Mouse (Mus musculus) right cerebral cortex, postnatal 4 days (tissue): ENCODE measurements at regions not wholly inside any gene's neighbourhood (a gene's known extent, or its start where the extent isn't known, plus 50 kb on each side); places are given as distances from the start of the nearest gene placed in this dataset.
"Not testable (repeated sequence)": the region's sequence is repeated elsewhere in the genome, so short reads cannot be mapped to it uniquely, and the experiment has no call there.

Experiments used
- DNase-seq: peaks from one replicate; pipeline ENCODE4 v3.0.0-alpha.2; 2022

DNA sequence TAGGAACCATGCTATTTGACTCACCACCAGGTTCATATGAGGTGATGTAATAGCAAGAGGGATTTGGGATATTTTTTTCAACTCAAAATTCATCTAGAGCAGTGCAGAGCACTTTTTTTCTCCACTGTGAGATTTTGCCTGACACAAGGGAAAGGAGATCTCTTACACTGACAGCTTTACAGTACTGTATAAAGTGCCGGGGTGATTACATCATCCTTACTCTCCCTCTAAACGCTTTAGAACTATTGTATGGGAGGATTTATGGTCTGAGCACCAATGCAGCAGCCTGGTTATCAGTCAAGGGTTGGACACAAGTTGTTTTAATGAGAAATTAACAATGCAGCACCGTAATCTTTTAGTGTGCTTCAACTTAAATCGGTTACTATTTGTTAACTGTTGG lies 196.5 kb downstream of the Bmp2 start:
- DNase-seq, result no peak

DNA sequence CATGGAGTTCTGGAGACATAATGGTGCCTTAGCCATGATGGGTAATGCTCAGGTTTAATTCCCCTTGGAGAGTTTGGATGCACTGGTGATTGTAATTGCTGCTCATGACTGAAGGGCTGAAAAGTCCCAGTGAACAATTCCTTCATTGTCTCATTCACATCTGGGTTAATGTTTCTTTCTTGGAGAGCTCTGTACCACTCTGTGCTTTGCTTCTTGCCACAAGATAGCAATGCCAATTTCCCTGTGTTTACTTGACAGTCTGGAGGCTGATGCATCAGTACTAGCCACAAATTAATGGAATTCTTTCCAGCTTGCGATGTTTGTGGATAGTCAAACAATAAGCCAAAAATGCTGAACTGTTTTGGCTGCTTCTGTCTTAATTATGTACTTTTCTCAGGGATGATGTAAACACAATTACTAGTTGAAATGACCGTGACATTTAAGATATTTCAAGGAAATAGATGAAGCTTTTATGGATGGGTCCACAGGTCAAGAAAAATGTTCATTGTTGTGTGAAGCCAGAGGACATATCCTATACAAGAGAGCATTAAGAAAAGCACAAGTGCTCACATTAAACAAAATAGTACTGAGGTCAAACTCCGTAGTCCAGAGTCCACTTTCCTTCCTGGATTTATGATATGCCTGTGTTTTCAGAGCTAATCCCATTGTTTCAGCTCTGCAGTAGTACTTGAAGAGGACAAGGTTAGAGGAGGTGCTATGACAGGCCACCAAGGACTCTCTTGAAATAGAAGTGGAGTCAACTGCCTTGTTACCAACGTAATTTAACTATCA lies 198.1 kb downstream of the Bmp2 start:
- no peak for DNase-seq

DNA sequence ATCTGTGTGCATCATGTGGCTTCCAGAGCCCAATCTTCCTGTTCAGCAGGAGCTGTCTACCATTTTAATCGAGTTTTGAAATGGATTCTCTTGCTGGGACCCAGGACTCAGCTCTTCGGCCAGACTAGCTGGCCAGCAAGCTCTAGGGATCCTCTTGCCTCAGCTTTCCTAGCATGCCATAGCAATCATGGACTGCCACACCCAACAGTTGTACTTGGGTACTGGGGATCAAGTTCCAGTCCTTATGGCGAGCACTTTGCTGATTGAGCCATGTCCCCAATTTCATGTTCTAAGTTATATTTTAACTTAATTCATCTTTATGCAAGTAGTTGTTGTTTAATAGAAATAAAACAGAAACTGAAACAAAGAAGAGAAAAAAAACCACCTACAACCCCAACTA lies 202.1 kb downstream of the Bmp2 start:
- no peak for DNase-seq

DNA sequence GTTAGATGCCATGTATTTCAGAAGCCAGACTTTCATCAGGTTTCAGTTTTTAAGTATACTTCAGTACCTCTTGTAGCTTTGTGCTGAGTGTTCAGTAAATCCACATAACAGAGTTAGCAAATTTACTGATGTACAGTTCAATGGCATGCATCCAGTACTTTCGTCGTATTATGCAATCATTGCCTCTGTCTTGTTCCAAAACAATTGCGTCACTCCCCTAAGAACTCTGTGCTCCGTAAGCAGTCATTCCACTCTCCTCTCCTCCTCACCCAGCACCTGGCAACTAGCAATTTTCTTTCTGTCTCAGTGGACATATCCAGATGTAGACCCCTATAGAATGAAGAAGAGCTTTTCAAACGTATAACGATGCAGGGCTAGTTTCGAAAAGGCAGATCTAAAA lies 209.5 kb downstream of the Bmp2 start:
- no peak for DNase-seq

DNA sequence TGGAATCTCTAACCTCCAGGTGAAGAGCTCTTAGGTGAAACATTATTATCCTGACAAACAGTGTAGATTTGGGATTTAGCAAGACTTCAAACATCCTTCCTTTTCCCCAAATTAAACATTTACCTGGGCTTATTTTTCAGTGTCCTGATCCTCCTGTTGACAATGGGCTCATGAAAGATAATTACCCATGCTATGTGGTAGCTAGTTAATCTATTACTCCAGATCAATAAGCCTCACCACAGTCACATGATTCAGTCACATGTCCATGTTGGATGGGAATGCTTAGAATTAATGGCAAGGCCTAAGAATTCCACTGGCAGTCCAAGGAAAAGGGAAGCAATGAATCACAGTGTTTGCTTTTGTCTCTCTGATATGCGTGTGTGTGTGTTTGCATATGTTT lies 216.6 kb downstream of the Bmp2 start:
- DNase-seq, result no peak

DNA sequence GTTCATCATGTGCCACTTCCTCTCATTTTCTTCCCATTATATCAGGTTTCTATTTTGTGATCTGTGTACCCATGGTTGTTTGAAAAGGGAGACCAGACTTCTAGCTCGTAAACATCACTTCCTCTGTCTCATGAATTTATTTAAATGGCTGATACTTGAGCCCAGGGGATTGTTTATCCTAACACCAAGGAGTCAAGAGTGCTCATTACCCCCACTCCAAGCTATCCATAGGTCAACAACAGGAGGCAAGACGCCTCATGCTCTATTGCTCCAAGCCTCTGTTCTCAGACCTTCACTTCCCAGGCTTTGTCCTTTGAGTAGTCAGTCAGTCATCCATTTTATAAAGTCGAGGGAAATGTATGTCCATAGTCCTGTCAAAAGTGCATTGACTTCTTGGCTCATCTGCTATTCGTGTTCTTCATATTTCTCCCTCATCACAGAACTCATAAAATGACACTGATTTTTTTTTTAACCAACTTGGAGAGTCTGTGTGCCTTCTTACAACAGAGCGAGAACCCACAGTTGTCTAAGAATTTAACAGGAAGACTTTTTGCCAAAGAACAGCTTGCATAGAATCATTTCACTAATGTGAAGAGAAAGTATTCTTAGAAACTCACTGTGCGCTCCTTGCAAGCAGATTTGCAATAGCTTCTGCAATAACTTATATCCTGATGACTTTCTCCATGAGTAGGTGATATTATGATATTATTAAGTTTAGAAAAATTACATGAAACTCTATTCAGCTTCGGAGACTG lies 231.8 kb downstream of the Bmp2 start:
- DNase-seq, result no peak

DNA sequence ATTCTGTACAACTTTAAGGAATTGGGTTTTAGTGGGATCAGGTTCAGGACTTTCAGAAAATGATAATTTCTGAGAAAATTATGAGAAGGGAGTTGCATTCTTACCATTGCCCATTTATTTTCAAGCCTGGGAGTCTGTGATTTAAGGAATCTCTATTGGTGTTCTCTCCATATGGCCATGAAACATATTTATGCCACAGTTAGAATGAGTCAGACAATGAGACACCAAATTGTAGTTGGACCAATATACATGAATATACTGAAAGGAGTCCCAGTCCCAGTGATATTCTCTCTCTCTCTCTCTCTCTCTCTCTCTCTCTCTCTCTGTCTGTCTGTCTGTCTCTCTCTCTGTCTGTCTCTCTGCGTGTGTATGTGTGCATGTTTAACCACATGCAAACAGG lies 239.1 kb downstream of the Bmp2 start:
- no peak for DNase-seq

DNA sequence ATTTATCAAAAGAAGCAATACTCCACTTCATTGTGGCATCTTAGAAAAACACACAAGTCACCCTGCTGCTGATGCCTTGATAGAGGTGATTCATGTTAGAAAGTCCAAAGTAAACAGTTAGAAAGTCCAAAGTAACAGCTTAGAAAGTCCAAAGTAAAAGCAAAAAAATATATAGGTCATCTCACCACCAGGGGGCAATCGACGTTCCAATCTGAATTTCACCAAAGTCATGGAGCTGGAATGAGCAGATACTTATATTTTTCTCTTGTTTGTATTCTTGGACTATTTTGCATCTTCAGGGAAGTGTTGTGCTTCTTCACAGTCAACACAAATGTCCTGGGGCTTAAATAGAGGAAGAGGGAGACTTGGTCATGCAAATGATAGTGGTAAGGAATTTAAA lies 241.3 kb downstream of the Bmp2 start:
- DNase-seq, result peak; percentile 33

DNA sequence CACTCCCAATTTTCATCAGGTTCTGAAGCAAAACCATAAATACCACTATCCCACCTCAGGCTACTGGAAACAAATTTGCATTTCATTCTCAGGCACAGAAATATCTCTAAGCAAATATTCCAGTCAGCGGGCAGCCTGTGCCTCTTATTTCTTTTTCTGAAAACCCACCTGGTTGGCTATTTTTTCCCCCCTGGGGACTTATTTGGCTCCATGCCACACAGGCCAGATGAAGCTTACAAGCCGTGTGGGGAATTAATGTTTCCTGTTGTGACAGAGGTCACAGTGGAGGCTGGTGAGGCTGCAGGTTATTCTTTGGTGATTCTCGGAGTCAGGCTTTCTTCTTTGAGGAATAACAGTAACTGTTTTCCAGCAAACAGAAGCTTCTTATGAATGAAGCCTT lies 250.7 kb downstream of the Bmp2 start:
- no peak for DNase-seq

DNA sequence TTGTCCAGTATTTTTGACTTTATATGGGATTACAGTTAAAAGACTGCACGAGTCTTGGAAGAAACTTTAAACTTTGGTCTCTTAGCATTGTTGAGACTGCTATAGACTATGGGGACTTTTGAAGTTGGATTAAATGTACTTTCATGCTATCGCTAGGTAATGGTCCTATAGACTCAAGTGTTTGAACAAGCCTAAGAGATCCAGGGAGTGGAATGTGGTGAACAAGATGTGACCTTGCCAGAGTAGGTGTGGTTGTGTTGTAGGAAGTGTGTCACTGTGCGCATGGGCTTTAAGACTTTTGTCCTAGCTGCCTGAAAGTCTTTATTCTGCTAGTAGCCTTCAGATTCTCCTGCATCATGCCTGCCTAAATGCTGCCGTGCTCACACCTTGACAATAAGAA lies 269.5 kb downstream of the Bmp2 start:
- DNase-seq, result no peak

DNA sequence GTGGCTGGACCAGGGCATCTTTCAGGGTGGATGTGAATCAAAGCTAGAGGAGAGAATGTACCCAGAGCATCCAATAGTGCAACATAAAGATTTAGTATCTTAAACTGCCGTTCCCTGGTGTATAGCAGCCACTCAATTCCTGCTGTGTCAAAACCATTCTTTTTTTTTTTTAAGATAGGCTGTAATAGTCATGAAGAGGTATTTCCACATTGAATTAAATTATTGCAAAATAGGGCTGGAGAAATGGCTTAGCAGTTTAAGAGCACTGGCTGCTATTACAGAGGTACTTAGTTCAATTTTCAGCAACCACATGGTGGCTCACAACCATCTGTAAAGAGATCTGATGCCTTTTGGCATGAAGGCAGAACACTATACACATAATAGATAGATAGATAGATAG lies 277.4 kb downstream of the Bmp2 start:
- no peak for DNase-seq

DNA sequence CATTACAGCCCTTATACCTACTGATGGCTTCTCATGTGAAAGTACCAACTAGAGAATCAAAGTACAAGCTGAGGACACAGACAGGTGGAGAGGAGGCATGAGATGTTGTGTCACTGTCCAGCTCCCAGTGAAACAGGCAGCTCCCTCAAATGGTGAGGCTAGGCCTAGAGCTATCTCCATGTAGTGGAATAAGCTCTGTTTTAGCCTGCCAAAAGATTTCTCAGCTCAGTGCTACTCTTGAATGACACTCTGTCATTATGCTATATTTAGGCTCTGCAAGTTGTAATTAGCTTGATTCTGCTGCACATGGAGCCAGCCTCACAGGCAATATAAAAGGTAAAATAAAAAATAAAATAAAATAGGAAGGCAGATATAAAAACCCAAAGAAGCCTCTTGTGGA lies 298.5 kb downstream of the Bmp2 start:
- DNase-seq, result no peak

DNA sequence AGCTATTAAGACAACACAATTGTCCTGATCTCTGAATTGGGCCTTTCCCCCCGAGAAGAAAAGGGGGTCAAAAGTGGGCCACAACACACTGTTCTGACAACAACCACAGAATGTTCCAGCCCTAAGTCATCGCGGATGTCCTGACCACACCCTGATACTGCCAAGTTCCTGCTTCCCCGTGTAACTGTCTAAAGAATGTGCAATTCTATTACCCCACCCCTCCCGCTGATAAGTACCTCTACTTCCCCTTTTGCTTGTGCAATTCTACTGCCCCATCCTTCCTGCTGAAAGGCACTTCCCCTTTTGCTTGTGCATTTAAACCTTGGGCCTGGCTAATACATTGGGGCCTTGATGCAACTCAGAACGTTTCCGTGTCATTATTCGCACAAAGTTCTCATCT lies 323.0 kb downstream of the Bmp2 start:
- DNase-seq, result not testable (repeated sequence)

DNA sequence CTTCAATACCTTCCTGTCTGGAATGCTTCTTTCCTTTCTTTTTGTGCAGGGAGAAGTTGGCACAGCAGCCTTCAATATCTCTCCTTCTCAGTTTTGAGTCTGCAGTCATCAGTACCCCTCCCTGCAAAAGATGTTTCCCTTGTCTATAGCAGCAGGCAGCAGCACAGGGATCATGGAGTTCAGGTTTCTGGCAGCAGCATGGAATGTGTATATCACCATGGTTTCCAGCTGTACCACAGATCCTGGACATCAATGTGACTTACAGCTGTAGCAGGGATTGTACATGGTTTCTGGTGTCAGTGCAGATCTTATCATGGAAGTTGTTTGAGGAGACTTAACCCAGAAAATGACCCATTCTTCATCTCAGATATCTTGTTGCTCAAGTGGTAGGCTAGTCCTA lies 331.7 kb downstream of the Bmp2 start:
- no peak for DNase-seq

DNA sequence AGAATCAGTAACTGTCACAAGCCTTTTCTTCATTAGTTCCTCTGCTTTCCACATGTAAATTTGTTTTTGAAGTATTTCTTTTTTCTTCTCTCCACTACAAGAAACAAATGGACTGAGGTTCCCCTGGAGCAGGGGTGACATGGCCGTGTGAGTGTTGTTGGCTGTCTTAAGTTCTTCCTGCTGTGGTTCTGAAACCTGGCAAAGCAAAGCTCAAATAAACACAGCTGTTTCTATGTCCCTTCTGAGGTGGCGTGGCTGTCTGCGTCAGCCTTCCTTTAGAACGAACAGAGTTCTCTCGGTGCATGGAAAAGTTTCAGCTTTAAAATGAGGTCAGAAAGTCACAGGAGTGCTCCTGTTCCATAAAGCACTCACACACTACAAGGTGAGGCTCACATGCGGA lies 354.3 kb downstream of the Bmp2 start:
- no peak for DNase-seq
